Mouse (Mus musculus) CH12.LX (cell line): ENCODE results near the gene Slc10a7. TPM values are rescaled to one million over a fixed set of nuclear protein-coding genes. Genes with fewer than 3 reads are reported as not detected.

Experiments used
- DNase-seq: peaks from one replicate; pipeline ENCODE4 v3.0.0-alpha.2; 2013; ENCODE audit errors: extremely low read depth
- H3K27ac ChIP-seq: 2 replicates; pipeline ENCODE4 v1.5.1; 2012; ENCODE audit warnings: low read depth, mild to moderate bottlenecking, control low read depth, moderate library complexity; ENCODE audit not compliant: insufficient read depth
- H3K27me3 ChIP-seq: replicated peaks from 2 replicates; pipeline ENCODE3; 2012; ENCODE audit warnings: inconsistent platforms
- H3K36me3 ChIP-seq, 2 experiments: replicated peaks in 1 of 2; 2 replicates each; pipeline versions ENCODE3 to v1.6.1; 2012; ENCODE audit warnings: inconsistent platforms in 1 of 2, low read length in 1 of 2, mild to moderate bottlenecking in 1 of 2, mixed read lengths in 1 of 2, moderate library complexity in 1 of 2; ENCODE audit not compliant: control insufficient read depth in 1 of 2, insufficient read depth in 1 of 2
- H3K4me1 ChIP-seq, 2 experiments: 2 replicates each; pipeline ENCODE4 v1.6.1; 2012; ENCODE audit warnings: inconsistent platforms in 1 of 2, moderate library complexity in 1 of 2; ENCODE audit not compliant: insufficient read depth in 2 of 2, control insufficient read depth in 1 of 2
- H3K4me2 ChIP-seq: 2 replicates; pipeline ENCODE4 v1.6.1; 2012; ENCODE audit warnings: low read depth, mild to moderate bottlenecking, control low read depth; ENCODE audit not compliant: poor library complexity, insufficient read depth, severe bottlenecking
- H3K4me3 ChIP-seq, 3 experiments: fragments of 150-350 bp in 1 of 3; sonication (generic) in 1 of 3; replicated peaks in 1 of 3; 2 replicates each; pipeline versions ENCODE3 to v1.5.1; 2011 to 2012; ENCODE audit warnings: low read depth in 2 of 3, low read length in 2 of 3, mild to moderate bottlenecking in 2 of 3, moderate library complexity in 2 of 3, control low read depth in 1 of 3, improper control_type of control experiment in 1 of 3, inconsistent platforms in 1 of 3, mixed read lengths in 1 of 3; ENCODE audit not compliant: poor library complexity in 1 of 3
- H3K79me2 ChIP-seq: replicated peaks from 2 replicates; pipeline ENCODE4 v1.6.1; 2012; ENCODE audit warnings: mild to moderate bottlenecking, moderate library complexity; ENCODE audit not compliant: control insufficient read depth, poor library complexity, insufficient read depth, severe bottlenecking; ENCODE audit errors: extremely low read depth
- H3K9ac ChIP-seq: 2 replicates; pipeline ENCODE4 v1.6.1; 2012; ENCODE audit warnings: low read depth, mild to moderate bottlenecking, control low read depth, moderate library complexity; ENCODE audit not compliant: insufficient read depth
- H3K9me3 ChIP-seq: replicated peaks from 2 replicates; pipeline ENCODE3; 2012; ENCODE audit warnings: low read length, inconsistent platforms, mixed read lengths
- BHLHE40 ChIP-seq: IDR thresholded peaks from 2 replicates; pipeline ENCODE4 v1.6.1; 2011; ENCODE audit warnings: mild to moderate bottlenecking, low read depth, low read length, improper control_type of control experiment
- CHD1 ChIP-seq: IDR thresholded peaks from 2 replicates; pipeline ENCODE4 v1.6.1; 2012; ENCODE audit warnings: low read depth, low read length, improper control_type of control experiment, inconsistent platforms
- CHD2 ChIP-seq: IDR thresholded peaks from 2 replicates; pipeline ENCODE4 v1.6.1; 2011; ENCODE audit warnings: low read length, improper control_type of control experiment
- CTCF ChIP-seq, 2 experiments: IDR thresholded peaks in 1 of 2; conservative IDR thresholded peaks in 1 of 2; 2 replicates each; pipeline ENCODE4 v1.5.1; 2011 to 2012; ENCODE audit warnings: low read depth in 2 of 2, low read length in 2 of 2, improper control_type of control experiment in 1 of 2, inconsistent platforms in 1 of 2, mild to moderate bottlenecking in 1 of 2, moderate library complexity in 1 of 2
- ELF1 ChIP-seq: IDR thresholded peaks from 2 replicates; pipeline ENCODE4 v1.6.1; 2014; ENCODE audit warnings: low read depth, mild to moderate bottlenecking, inconsistent platforms, low read length, improper control_type of control experiment
- EP300 ChIP-seq: IDR thresholded peaks from 2 replicates; pipeline ENCODE4 v1.6.1; 2011; ENCODE audit warnings: low read length, improper control_type of control experiment
- ETS1 ChIP-seq: conservative IDR thresholded peaks from 2 replicates; pipeline ENCODE4 v1.6.1; 2012; ENCODE audit warnings: low read depth, mild to moderate bottlenecking, inconsistent platforms, low read length, improper control_type of control experiment, moderate library complexity
- GABPA ChIP-seq: IDR thresholded peaks from 2 replicates; pipeline ENCODE4 v1.6.1; 2012; ENCODE audit warnings: low read depth, low read length, improper control_type of control experiment, inconsistent platforms; ENCODE audit not compliant: insufficient replicate concordance
- HCFC1 ChIP-seq: IDR thresholded peaks from 2 replicates; pipeline ENCODE4 v1.6.1; 2012; ENCODE audit warnings: low read depth, mild to moderate bottlenecking, inconsistent platforms, low read length, improper control_type of control experiment
- JUN ChIP-seq: IDR thresholded peaks from 2 replicates; pipeline ENCODE4 v1.6.1; 2011; ENCODE audit warnings: low read depth, mild to moderate bottlenecking, low read length, improper control_type of control experiment, moderate library complexity; ENCODE audit not compliant: insufficient read depth
- KAT2A ChIP-seq: IDR thresholded peaks from 2 replicates; pipeline ENCODE4 v1.6.1; 2012; ENCODE audit warnings: low read length, improper control_type of control experiment, inconsistent platforms; ENCODE audit not compliant: insufficient replicate concordance
- MAFK ChIP-seq: IDR thresholded peaks from 2 replicates; pipeline ENCODE4 v1.6.1; 2011; ENCODE audit warnings: low read length, improper control_type of control experiment; ENCODE audit not compliant: insufficient replicate concordance
- MAX ChIP-seq: IDR thresholded peaks from 2 replicates; pipeline ENCODE4 v1.6.1; 2011; ENCODE audit warnings: low read length, improper control_type of control experiment
- MAZ ChIP-seq: IDR thresholded peaks from 2 replicates; pipeline ENCODE4 v1.6.1; 2012; ENCODE audit warnings: low read depth, mild to moderate bottlenecking, inconsistent platforms, low read length, improper control_type of control experiment, moderate library complexity
- MEF2A ChIP-seq: IDR thresholded peaks from 2 replicates; pipeline ENCODE4 v1.6.1; 2014; ENCODE audit warnings: low read depth, mild to moderate bottlenecking, inconsistent platforms, low read length, improper control_type of control experiment, borderline replicate concordance
- NELFE ChIP-seq: IDR thresholded peaks from 2 replicates; pipeline ENCODE4 v1.6.1; 2011; ENCODE audit warnings: low read depth, low read length, improper control_type of control experiment
- NRF1 ChIP-seq: IDR thresholded peaks from 2 replicates; pipeline ENCODE4 v1.6.1; 2014; ENCODE audit warnings: low read depth, mild to moderate bottlenecking, inconsistent platforms, low read length, improper control_type of control experiment, moderate library complexity
- POLR2A ChIP-seq: IDR thresholded peaks from 2 replicates; pipeline ENCODE4 v1.6.1; 2011; ENCODE audit warnings: low read depth, mild to moderate bottlenecking, improper control_type of control experiment, low read length
- POLR2AphosphoS2 ChIP-seq: IDR thresholded peaks from 2 replicates; pipeline ENCODE4 v1.6.1; 2011; ENCODE audit warnings: low read depth, low read length, improper control_type of control experiment
- RAD21 ChIP-seq: IDR thresholded peaks from 2 replicates; pipeline ENCODE4 v1.6.1; 2011; ENCODE audit warnings: low read depth, mild to moderate bottlenecking, low read length, improper control_type of control experiment, moderate library complexity
- SIN3A ChIP-seq: IDR thresholded peaks from 2 replicates; pipeline ENCODE4 v1.6.1; 2012; ENCODE audit warnings: low read length, improper control_type of control experiment, inconsistent platforms
- TBP ChIP-seq: conservative IDR thresholded peaks from 2 replicates; pipeline ENCODE4 v1.6.1; 2011; ENCODE audit warnings: low read depth, low read length, improper control_type of control experiment
- TCF12 ChIP-seq: IDR thresholded peaks from 2 replicates; pipeline ENCODE4 v1.6.1; 2014; ENCODE audit warnings: low read depth, mild to moderate bottlenecking, inconsistent platforms, low read length, improper control_type of control experiment
- USF1 ChIP-seq: IDR thresholded peaks from 2 replicates; pipeline ENCODE4 v1.6.1; 2014; ENCODE audit warnings: low read depth, mild to moderate bottlenecking, inconsistent platforms, low read length, improper control_type of control experiment
- ZKSCAN1 ChIP-seq: IDR thresholded peaks from 2 replicates; pipeline ENCODE4 v1.6.1; 2012; ENCODE audit warnings: low read depth, inconsistent platforms, low read length, improper control_type of control experiment, borderline replicate concordance
- ZMIZ1 ChIP-seq: IDR thresholded peaks from 2 replicates; pipeline ENCODE4 v1.6.1; 2012; ENCODE audit warnings: low read depth, mild to moderate bottlenecking, inconsistent platforms, low read length, improper control_type of control experiment
- ZNF384 ChIP-seq: IDR thresholded peaks from 2 replicates; pipeline ENCODE4 v1.6.1; 2012; ENCODE audit warnings: low read depth, low read length, improper control_type of control experiment, inconsistent platforms
- dilution Hi-C: fragments of 300-500 bp; cut with MboI; formaldehyde crosslinking; loops from 2 replicates; pipeline ENCODE4 v1.14.3; 2020; ENCODE audit warnings: low sequenced_read_pairs; ENCODE audit not compliant: extremely low pct_unique_long_range_greater_than_20kb, extremely low pct_ligation_motif_present
- in situ Hi-C: fragments of 300-500 bp; cut with MboI; formaldehyde crosslinking; loops from 3 replicates; pipeline ENCODE4 v1.14.3; 2019; ENCODE audit warnings: low sequenced_read_pairs, low pct_ligation_motif_present, low pct_unique_long_range_greater_than_20kb, mixed read lengths
- polyA plus RNA-seq: library from polyadenylated mRNA; unstranded; fragments of >175 nt; gene quantifications from 2 replicates; pipeline ENCODE4 v1.2.1, GENCODE M21; 2012; ENCODE audit warnings: low read depth; ENCODE audit not compliant: insufficient read length
- total RNA-seq, 2 experiments: library from RNA; depleted of rRNA; stranded (reverse); fragments of 300-350 nt in 1 of 2; fragments of >200 nt in 1 of 2; gene quantifications; 2 replicates each; pipeline ENCODE4 v1.2.3; 2012 to 2014

Gene Slc10a7
- total and polyA plus RNA-seq, 3 experiments = 10.8 to 20.4 (median 16.3) TPM

DNA sequence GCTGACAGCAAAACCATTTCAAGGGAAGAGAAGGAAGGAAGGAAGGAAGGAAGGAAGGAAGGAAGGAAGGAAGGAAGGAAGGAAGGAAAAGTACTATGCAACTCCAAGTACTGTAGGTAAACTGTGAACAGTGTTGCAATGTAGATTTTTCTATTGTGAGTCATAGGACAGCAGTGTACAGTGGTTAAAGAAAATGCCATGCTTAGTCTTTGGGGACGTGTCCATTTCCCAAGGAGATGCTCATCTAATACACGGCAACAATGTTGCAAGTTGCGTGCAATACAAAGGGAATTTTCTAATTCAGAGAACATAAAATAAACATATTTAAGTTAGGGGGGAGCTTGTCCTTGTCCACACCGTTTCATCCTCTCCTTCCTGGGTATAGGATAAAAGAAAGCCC lies 215.7 kb downstream of the Slc10a7 start:
- Histone ChIP-seq H3K27ac (no peak overlapping the region), H3K4me1 (peaks cover 0 to 11% of the 10 kb centered on the region in 2 experiments; a peak in 2 of 4 replicates), H3K9ac (no peak overlapping the region), H3K27me3 (no peaks in the 10 kb centered on the region), H3K4me2 (no peak overlapping the region), H3K36me3 (peaks cover 2 to 67% of the 10 kb centered on the region in 2 experiments), H3K4me3 (no peak overlapping the region), H3K79me2 (no peaks in the 10 kb centered on the region), H3K9me3 (no peaks in the 10 kb centered on the region)
- dilution Hi-C loops (no loop called here), in situ Hi-C loops (no loop called here)
- TF ChIP-seq EP300 (no peak), ZKSCAN1 (no peak), MAZ (no peak), MAFK (no peak), JUN (no peak), ELF1 (no peak), MEF2A (no peak), GABPA (no peak)
- DNase-seq = no peak

DNA sequence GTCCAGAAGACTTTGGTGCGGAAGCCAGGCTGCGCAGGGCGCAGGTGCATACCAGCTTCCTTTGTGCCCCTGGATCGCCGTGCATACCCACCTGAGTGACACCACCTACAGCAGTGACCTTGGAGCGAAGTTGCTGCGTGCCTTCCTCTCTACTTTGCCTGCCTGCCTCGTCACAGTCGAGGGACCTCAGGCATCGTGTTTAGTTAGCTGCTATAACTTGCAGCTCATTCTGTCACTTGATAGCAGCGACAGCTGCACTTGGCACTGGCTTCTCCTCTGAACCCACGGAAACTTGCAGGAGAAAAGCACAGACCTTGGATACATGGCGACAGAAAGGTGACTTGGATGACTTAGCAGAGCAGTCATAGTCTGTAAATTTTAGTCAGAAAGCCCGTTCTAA lies 219.1 kb downstream of the Slc10a7 start:
- TF ChIP-seq NRF1 (no peak), MAZ (no peak), TCF12 (no peak), HCFC1 (no peak), TBP (no peak), RAD21 (no peak), POLR2A (no peak), SIN3A (no peak), EP300 (no peak)
- no peak overlapping the region for H3K4me3 ChIP-seq
- peaks cover 0 to 12% of the 10 kb centered on the region in 2 experiments; a peak in 2 of 4 replicates for H3K4me1 ChIP-seq
- no peaks in the 10 kb centered on the region for H3K27me3 ChIP-seq
- no peak for DNase-seq
- peaks cover 9 to 77% of the 10 kb centered on the region in 2 experiments for H3K36me3 ChIP-seq
- no peak overlapping the region for H3K27ac ChIP-seq
- dilution Hi-C loops (no loop called here), in situ Hi-C loops (no loop called here)
- H3K79me2 ChIP-seq = no peaks in the 10 kb centered on the region
- no peak overlapping the region for H3K4me2 ChIP-seq
- H3K9me3 ChIP-seq = no peaks in the 10 kb centered on the region
- H3K9ac ChIP-seq = no peak overlapping the region

DNA sequence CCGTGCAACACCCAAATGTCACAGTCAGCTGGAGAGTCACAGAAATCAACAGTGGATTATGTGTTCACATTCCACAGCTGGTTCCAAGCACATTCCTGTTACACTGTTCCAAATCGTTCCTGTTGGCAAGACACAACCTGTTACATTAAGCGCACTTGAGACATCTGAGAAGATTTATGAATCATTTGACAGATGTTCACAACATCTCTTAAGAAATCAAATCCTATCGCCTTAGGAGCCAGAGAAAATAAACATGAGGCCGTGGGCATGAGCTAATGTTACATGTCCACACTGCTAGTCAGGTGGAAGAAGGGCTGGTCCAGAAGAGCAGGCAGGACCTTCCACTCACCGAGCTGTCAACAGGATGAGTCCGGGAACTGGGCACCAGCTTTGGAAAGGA lies 223.3 kb downstream of the Slc10a7 start:
- Histone ChIP-seq H3K27ac (no peak overlapping the region), H3K9ac (no peak overlapping the region), H3K36me3 (peaks cover 9 to 54% of the 10 kb centered on the region in 2 experiments), H3K79me2 (no peaks in the 10 kb centered on the region), H3K4me2 (no peak overlapping the region), H3K9me3 (no peaks in the 10 kb centered on the region), H3K27me3 (no peaks in the 10 kb centered on the region), H3K4me1 (peaks cover 0 to 14% of the 10 kb centered on the region in 2 experiments; a peak in 2 of 4 replicates), H3K4me3 (no peak overlapping the region)
- DNase-seq = no peak
- dilution Hi-C loops (no loop called here), in situ Hi-C loops (no loop called here)
- TF ChIP-seq GABPA = no peak
- no peak for TF ChIP-seq SIN3A
- TF ChIP-seq CTCF (conservative IDR thresholded peaks at IDR 0.05 in 1 of 2, IDR thresholded peaks at IDR 0.05 in 1 of 2; ENCODE audit: low read depth in 2 of 2, low read length in 2 of 2) = no peak
- no peak for TF ChIP-seq TCF12
- TF ChIP-seq ETS1 = no peak
- TF ChIP-seq NELFE = no peak
- TF ChIP-seq JUN = no peak
- no peak for TF ChIP-seq ZKSCAN1
- no peak for TF ChIP-seq MAX
- no peak for TF ChIP-seq USF1
- no peak for TF ChIP-seq BHLHE40
- TF ChIP-seq ZNF384 = no peak
- no peak for TF ChIP-seq HCFC1
- TF ChIP-seq CHD2 = no peak
- no peak for TF ChIP-seq KAT2A
- TF ChIP-seq CHD1 = no peak
- no peak for TF ChIP-seq ZMIZ1
- TF ChIP-seq POLR2AphosphoS2 = no peak
- no peak for TF ChIP-seq NRF1
